Mouse (Mus musculus) hindbrain, embryonic 12.5 days (tissue): Measurements from ENCODE around the gene Ccr5. TPM values are rescaled to one million over a fixed set of nuclear protein-coding genes. Genes with fewer than 3 reads are reported as not detected.

ENCODE experiments used
- polyA plus RNA-seq: library from polyadenylated mRNA; unstranded; fragments of >200 nt; fragmentation: Nextera tagmentation; extraction: Ambion mirVana; gene quantifications from 2 replicates; pipeline ENCODE4 v1.2.1, GENCODE M21; 2016

Gene Ccr5
- polyA plus RNA-seq, 1 experiment from 2014 or later, result 0.90 TPM

Other genes with a start within 250 kb of the Ccr5 start
- gene Ccr1, start 152.9 kb upstream of the Ccr5 start, polyA plus RNA-seq, result 0.99 and 1.1 TPM in 2 replicates
- not detected in 2 replicates for gene Ccr1l1, start 143.1 kb upstream of the Ccr5 start, polyA plus RNA-seq
- gene Ccr3, start 99.6 kb upstream of the Ccr5 start, polyA plus RNA-seq, result not detected in 2 replicates
- gene Ccr2, start 19.6 kb upstream of the Ccr5 start, polyA plus RNA-seq, result 0.34 and 0.38 TPM in 2 replicates
- gene 2010315B03Rik, start 191.2 kb downstream of the Ccr5 start, polyA plus RNA-seq, result 8.8 TPM in 2 replicates